In the genomic region with DNA sequence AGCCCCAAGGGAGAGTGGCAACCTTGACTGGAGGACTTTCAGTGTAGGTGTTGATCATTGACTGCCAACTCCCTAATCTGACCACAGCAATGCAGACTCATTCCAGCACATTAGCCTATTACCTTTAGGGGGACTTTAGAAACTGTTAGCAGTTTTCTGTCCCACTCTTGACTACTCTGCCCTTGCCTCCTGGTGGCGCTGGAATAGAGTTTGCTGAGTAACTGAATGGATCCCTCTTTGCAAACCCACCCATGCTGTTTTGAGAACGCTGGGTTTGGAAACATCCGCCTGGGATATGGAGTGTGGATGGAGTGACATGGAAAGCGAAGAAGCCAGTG, we compare ENCODE assay signal across 8 mouse cellular contexts. TPM values are rescaled to one million over a fixed set of nuclear protein-coding genes. Genes with fewer than 3 reads are reported as not detected.
DNase-seq lines count a peak whose midpoint lies in the region; ATAC-seq and TF ChIP-seq lines count a peak whose summit lies in the region.

No protein-coding gene starts in this region.

- no peak for TF ChIP-seq CTCF in ES-Bruce4 (IDR thresholded peaks at IDR 0.05; ENCODE audit: low read depth, low read length)
- TF ChIP-seq CTCF in forebrain, postnatal 0 days (IDR thresholded peaks at IDR 0.05; ENCODE audit: low read depth) = peak; percentile 25; the same call in 1 of the 2 replicates

- H3K27ac ChIP-seq in ES-Bruce4 (ENCODE audit: insufficient read depth, low read length) = no peak overlapping the region
- H3K27ac ChIP-seq in forebrain, postnatal 0 days (ENCODE audit: low read depth, low read length) = no peak overlapping the region
- no peak overlapping the region for H3K27ac ChIP-seq in liver, embryonic 16.5 days (ENCODE audit: low read length)

- H3K27me3 ChIP-seq in ES-Bruce4 (ENCODE audit: control insufficient read depth, insufficient read depth, low read length, poor library complexity, severe bottlenecking) = peaks cover 7% of the 10 kb centered on the region
- H3K27me3 ChIP-seq in forebrain, postnatal 0 days (ENCODE audit: insufficient read depth, low read length) = no peaks in the 10 kb centered on the region
- H3K27me3 ChIP-seq in liver, embryonic 16.5 days (ENCODE audit: control insufficient read depth, insufficient read depth, low read depth, low read length) = peaks cover 33% of the 10 kb centered on the region

- no peak for TF ChIP-seq EP300 in ES-Bruce4 (IDR thresholded peaks at IDR 0.05; ENCODE audit: insufficient read depth, low read depth, low read length)

- TF ChIP-seq POLR2A in ES-Bruce4 (IDR thresholded peaks at IDR 0.05; ENCODE audit: insufficient read depth, low read length) = no peak

- no peaks in the 10 kb centered on the region for H3K9me3 ChIP-seq in ES-Bruce4 (replicated peaks; ENCODE audit: control insufficient read depth, insufficient read depth, low read length, poor library complexity, severe bottlenecking)
- no peaks in the 10 kb centered on the region for H3K9me3 ChIP-seq in forebrain, postnatal 0 days (ENCODE audit: low read length)
- no peaks in the 10 kb centered on the region for H3K9me3 ChIP-seq in liver, embryonic 16.5 days (replicated peaks; ENCODE audit: control insufficient read depth, low read length)

- peak; percentile 18 for DNase-seq in heart, adult 8-10 months (ENCODE audit: low spot score)
- DNase-seq in heart, adult 18-20 months = no peak
- no peak for DNase-seq in forebrain, postnatal 0 days
- DNase-seq in retina, embryonic 14.5 days (ENCODE audit: low spot score) = no peak
- no peak for DNase-seq in adrenal gland, adult 8-10 months
- no peak for DNase-seq in thymus, postnatal 25 days

- peak; percentile 18; the same call in 1 of the 2 replicates for ATAC-seq in forebrain, postnatal 0 days
- no peak for ATAC-seq in liver, embryonic 16.5 days (ENCODE audit: low read depth)

- WGBS in forebrain, postnatal 0 days = 51% methylated on average over 4 of the region's 4 CpGs
- 38% methylated on average over 4 of the region's 4 CpGs for WGBS in liver, embryonic 16.5 days (ENCODE audit: insufficient replicate concordance)

- no peak overlapping the region for H3K9ac ChIP-seq in ES-Bruce4 (ENCODE audit: low read depth, poor library complexity, severe bottlenecking)
- H3K9ac ChIP-seq in forebrain, postnatal 0 days = peak overlapping the region; percentile 60; the same call in 1 of the 2 replicates
- no peak overlapping the region for H3K9ac ChIP-seq in liver, embryonic 16.5 days (ENCODE audit: low read depth, low read length)

- H3K36me3 ChIP-seq in ES-Bruce4 (ENCODE audit: control insufficient read depth, insufficient read depth, low read length, poor library complexity, severe bottlenecking) = no peaks in the 10 kb centered on the region
- H3K36me3 ChIP-seq in forebrain, postnatal 0 days (ENCODE audit: insufficient read depth) = no peaks in the 10 kb centered on the region
- H3K36me3 ChIP-seq in liver, embryonic 16.5 days (ENCODE audit: control insufficient read depth, insufficient read depth) = no peaks in the 10 kb centered on the region

- peak overlapping the region; percentile 43 for H3K4me3 ChIP-seq in ES-Bruce4 (ENCODE audit: low read depth, low read length)
- peak overlapping the region; percentile 66 for H3K4me3 ChIP-seq in forebrain, postnatal 0 days (ENCODE audit: low read depth, low read length)
- H3K4me3 ChIP-seq in liver, embryonic 16.5 days (ENCODE audit: low read depth, low read length) = peak overlapping the region; percentile 44; the same call in 1 of the 2 replicates

- H3K4me2 ChIP-seq in forebrain, postnatal 0 days (ENCODE audit: low read depth) = peak overlapping the region; percentile 96
- H3K4me2 ChIP-seq in liver, embryonic 16.5 days (ENCODE audit: low read depth, low read length) = peak overlapping the region; percentile 54

- no peaks in the 10 kb centered on the region for H3K4me1 ChIP-seq in ES-Bruce4 (ENCODE audit: control insufficient read depth, insufficient read depth, low read length)
- H3K4me1 ChIP-seq in forebrain, postnatal 0 days (ENCODE audit: insufficient read depth) = no peaks in the 10 kb centered on the region
- H3K4me1 ChIP-seq in liver, embryonic 16.5 days (ENCODE audit: control insufficient read depth, low read depth, low read length) = no peaks in the 10 kb centered on the region

RNA-seq across cellular contexts. Expression of gene Ano4, which starts 0.6 kb away (rescaled TPM):
- total RNA-seq in heart, adult 8-10 months (2022) = 10 to 100 TPM in 2 of 4 experiments, 1 to 10 TPM in 2; 8.1 to 14.0 (median 9.2) TPM
- total RNA-seq in heart, adult 18-20 months (2021) = 10 to 100 TPM in 1 of 2 experiments, 1 to 10 TPM in 1; 8.0 to 10.0 TPM
- polyA plus RNA-seq in ES-Bruce4 (2011; ENCODE audit: insufficient read depth, insufficient read length, low read depth, missing spikeins) = not detected in 2 replicates
- 10.6 and 13.6 TPM in 2 replicates for total RNA-seq in forebrain, postnatal 0 days (2014; rRNA removed)
- 3.7 and 4.4 TPM in 2 replicates for polyA plus RNA-seq in forebrain, postnatal 0 days (2015; fragmentation: Nextera tagmentation; extraction: Ambion mirVana)
- polyA plus RNA-seq in liver, embryonic 16.5 days (2015; fragmentation: Nextera tagmentation; extraction: Ambion mirVana) = 0.08 and 0.18 TPM in 2 replicates
- total RNA-seq in adrenal gland, adult 8-10 months (2022) = under 1 TPM in 2 of 4 experiments, not detected in 2; 0.20 to 0.28 TPM
